Mouse (Mus musculus) cerebral cortex, adult 2 months (tissue): ENCODE measurements around the gene Snx30.

Source experiments
- WGBS: fragments of 180-500 bp; shearing (Covaris S2); methylation state at CpG from one replicate; pipeline ENCODE4 v1.1.7; 2018; 5-methylcytosine and 5-hydroxymethylcytosine counted together

Gene Snx30

DNA sequence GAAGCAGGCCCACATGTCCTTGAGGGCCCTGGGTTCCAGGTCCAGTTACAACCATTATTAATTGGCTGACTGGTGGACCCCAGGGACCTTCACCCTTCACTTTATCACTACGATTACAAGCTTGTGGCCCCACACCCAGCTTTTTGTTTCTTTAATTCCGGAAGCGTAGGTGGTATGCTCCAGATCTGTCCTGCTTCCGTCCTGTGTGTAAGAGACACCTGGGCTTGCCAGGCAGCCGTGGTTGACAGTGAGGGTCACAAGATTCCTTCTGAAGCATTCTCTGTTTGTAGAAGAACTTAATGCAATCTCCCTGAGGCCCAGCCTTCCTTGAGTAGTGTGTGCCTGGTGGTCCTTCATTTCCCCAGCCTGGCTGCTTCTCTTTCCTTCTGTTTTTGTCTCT is 19.2 kb downstream of the Snx30 start:
- WGBS: 84% methylated on average over 5 of the region's 5 CpGs

DNA sequence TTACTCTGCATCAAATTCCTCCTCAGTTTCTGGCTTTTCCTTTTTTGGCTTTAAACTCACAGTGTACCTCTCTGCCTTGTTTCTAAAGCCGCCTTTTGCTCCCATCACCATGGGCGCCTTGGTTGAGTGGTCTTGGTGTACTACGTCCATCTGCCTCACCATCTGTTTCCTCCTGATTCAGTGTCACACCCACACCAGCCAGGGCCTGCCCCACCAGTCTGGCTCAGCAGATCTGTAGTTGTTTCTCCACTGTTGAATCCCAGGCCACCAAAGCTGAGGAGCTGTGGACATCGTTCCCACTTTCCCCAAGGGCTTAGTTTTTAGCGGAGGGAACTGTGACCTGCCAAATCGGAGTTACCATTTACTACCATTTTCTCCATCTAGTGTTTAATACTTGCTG is 20.0 kb downstream of the Snx30 start:
- 48% methylated on average over 6 of the region's 6 CpGs for WGBS

DNA sequence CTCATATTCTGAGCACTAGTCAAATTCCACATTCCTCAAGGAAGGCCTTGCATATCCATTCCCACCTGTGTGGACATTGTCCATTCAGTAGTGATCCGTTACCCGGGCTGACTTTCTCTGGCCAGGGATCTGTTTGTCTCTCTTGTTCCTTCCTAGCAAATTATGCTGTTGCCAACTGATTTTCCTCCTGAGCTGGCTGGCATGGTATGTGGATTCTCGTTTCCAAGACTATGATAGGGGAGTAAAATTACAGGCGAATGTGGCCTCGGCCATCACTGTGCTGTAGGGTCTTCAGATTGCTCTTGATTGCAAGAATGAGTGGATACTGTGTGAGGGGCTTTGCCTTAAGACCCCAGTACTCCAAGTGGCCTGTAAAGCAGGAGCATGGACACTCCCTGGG is 20.7 kb downstream of the Snx30 start:
- WGBS: 49% methylated on average over 5 of the region's 5 CpGs

DNA sequence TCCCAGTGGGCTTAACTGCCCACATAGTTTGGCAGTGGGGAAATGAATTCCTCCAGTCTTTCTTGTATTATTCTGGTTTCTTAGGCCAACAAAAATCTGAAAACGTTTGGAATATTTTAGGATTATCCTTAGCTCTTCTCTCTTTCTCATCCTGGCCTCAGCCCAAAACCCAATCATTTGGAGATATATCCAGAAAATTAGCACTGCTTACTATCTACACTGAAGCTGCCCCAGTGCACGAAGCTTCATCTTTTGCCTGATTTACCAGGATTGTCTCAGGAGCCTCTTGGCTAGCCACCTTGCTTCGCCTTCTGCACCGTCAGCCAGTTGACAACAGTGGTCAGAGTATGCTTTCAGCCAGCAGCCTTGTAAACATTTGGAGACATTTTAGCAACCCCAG is 23.4 kb downstream of the Snx30 start:
- WGBS: 25% methylated on average over 4 of the region's 4 CpGs

DNA sequence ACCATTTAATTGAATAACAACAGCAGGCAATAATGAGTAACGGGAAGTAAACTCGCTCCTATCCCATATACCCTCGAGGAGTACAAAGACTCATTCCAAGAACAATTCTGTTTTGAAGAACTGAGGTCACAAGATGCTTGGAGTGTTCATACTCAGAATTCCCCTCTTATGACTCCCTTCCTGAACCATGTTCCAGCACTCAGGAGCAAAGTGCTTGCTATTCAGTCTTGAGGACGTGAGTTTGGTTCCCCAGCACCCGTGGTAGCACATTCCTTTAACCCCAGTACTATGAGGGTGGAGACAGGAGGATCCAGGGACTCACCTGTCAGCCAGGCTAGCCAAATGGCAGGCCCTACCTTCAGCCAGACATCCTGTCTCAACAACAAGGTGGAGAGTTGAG is 25.4 kb downstream of the Snx30 start:
- 85% methylated on average over 5 of the region's 5 CpGs for WGBS

DNA sequence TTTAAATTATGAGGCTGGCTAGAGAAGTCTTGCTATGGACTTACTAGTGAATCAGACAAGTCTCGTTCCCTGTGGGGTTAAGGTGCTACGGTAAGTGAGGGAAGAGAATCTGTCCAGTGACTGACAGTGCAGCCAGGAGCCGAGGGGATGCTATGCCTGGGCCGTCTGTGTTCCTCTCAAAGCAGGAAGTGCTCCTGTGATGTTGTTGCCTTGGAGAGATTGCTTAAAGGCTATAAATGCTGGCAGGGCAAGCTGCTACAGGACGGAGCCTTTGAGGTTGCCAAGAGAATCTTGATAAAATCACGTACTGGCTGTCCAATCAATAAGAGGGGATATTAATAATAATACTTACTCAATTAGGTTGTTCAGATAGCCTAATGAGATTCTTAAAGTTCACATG is 27.2 kb downstream of the Snx30 start:
- WGBS: 51% methylated on average over 6 of the region's 6 CpGs

DNA sequence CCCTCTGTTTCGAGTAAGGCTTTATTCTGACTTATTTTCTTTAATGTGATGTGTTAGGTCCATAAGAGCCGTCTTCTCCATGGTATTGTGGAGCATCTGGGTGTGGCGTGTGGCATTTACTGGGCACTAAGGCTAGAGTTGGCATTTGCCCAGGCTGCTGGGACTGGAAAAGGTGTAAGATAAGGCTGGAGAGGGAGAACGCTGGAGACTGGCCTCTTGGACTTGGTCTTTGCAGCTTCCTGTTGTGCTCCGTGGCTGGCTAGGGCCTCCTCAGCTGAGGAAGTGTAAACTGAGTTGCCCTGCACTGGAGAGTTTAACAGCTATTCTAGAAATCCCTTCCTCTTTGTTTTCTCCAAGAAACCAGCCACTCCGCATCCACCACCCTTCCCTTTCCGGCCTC is 32.0 kb downstream of the Snx30 start:
- 77% methylated on average over 7 of the region's 7 CpGs for WGBS

DNA sequence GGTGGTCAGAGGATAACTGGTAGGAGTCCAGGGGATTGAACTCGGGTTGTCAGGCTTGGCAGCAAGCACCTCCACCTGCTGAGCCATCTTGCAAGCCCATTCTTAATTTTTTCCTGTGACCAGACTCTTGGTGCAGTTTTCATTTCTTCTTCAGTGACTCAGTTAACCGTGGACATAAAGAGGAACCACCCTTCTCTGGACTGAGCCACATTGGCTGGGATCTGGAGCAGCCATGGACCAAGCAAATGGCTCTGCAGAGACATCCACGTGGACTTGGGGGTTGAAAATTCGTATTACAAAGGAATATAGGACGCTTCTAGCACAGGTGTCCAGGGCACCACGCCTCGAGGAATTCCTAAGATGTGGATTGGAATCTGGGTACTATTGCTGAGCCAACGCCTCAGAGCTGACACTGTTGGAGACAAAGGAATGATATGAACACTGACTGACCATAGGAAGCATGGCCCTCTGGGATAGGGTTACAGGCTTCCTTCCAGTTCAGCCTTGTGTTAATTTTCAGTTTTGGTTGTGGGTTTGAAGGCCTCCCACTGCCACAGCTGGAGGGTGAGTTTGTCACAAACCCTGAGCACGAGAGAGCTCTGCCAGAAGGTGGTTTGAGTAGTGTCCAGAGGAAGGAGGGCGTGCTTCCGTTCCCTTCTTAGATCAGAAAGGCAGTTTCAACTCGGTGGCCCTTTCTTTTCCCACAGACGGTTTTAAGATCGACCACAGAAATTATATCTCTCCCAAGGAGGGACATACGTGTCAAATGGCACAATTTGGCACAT is 39.0 kb downstream of the Snx30 start:
- 79% methylated on average over 15 of the region's 15 CpGs for WGBS

DNA sequence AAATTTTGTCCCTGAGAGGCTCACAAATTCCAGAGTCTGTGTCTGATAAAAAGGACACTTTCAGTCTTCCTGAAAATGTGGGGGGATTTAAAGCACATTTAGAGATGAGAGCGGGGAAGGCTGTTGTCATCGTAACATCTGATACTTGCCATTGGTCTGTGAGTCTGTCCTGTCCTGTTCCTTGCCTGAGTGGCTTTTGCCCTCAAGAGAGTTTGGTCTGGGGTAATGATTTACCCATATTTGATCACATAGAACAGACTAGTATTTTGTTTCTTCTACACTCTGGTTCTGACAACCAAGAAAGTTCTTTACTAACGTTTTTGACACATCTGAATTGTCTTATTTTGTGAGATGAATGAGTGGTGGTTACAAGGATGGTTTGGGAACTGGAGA is 39.6 kb downstream of the Snx30 start:
- WGBS: 88% methylated on average over 3 of the region's 3 CpGs

DNA sequence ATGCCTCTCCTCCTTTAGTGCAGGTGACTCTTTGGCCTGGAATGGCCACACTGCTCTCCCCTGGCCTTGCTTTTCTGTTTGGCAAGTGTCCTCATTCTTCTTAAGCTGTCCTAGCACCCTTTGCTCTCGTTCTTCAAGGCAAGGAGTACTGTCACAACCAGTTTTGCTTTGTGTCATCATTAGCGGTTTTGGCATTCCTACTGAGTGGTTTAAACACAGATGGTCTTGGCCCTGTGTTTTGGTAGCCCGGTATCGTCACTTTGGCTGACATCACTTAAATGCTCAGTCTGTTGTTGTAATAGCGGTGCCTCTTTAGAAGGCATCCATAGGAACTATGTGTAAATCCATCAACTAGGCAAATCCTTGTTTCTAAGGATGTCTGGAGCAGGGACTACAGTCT is 41.8 kb downstream of the Snx30 start:
- 67% methylated on average over 5 of the region's 5 CpGs for WGBS

DNA sequence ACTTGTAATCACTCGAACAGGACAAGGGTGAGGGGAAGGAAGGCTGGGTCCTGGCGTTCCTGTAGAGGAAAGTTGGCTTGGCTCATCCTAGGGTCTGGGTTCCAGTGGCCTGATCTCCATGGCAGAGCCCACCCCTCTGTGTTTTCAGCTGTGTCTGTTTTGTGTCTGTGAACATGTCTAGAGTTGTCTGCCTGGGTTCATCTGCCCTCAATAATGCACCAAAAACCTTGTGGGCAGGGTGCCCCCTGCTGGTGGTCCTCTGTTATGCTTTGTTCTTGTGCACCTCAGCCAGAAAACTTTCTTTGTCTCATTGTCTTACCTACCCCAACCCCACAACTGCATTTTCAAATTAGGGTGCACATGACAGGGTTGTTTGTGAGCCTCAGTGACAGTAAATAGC is 44.5 kb downstream of the Snx30 start:
- 73% methylated on average over 2 of the region's 2 CpGs for WGBS

DNA sequence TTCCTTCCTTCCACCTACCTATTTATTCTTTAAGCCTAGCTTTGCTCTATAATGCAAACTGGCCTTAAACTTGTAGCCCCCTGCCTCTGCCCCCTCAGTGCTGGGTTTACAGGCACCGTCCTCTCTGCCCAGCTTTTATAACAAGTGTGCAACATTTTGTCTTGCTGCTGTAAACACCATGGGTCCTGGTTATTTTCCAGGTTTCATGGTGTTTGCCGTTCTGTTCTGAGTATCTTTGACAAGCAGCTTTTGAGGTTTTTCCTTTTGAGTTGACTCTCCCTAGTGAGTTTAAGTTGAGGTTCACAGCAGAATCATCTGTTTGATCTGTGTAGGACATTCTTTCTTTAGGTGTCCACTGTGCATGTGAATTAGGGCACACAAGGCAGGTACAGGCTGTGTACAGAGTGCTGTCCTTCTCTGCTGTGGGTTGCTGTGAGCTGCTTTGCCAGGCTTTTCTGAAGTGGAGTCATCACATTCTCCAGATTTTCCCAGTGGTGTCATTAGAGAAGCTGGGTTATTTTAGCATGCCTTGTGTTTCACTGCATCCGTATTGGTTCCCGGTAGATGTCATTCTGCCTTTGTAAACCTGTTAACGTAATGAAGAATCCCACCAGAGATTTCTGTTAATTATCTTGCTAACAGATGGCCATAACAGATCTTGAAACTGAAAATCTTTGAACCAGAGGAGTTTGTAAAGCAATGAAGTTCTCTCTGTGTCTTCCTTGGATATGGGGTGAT is 45.4 kb downstream of the Snx30 start:
- WGBS: 53% methylated on average over 5 of the region's 5 CpGs

DNA sequence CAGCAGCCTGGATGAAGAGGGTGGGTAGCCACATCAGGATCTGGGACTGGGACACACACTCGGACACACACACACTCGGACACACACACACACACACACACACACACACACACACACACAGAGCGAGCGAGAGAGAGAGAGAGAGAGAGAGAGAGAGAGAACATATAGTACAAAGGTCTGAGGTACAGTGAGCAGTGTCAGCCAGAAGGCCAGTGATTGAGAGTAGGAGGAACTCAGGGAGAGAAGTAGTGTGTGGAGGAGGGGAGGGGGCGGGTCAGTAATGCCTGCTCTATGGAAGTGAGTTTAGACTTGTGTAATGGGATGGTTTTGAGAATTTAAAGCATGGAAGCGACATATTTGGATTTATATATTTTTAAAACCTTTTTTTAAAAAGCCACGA is 47.5 kb downstream of the Snx30 start:
- 87% methylated on average over 7 of the region's 7 CpGs for WGBS

DNA sequence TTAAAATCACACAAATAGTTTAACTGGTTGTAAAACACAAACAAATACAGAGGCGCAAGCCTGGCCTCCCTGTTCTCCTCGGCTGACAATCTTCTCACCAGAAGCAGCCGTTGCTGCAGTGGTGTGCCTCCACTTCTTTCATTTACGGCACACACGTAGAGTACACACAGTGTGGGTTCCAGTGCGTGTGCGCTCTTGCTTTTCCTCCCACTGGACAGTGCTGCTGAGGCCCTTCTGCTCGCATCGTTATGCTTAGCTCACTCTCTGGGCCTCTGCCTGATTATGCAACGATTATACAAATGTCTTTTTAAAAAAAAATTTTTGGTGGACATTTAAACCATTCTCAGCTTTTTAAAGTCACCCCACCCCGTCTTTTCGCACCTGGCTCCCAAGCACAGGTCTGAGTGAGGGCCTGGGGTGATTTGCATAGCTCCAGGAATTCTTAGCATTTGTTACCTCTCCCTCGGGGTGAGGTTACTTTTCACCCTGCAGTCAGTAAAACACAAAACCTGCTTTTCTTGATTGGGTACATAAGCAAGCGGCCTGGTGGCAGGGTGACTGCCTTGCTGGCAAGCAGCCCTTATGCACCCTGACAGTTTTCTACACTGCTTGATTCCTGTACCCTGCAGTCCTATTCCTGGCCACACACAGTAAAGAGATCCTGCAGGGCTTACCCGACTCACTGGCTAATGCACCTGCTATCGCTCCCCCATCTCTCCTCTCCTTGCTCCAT is 54.2 kb downstream of the Snx30 start:
- WGBS: 59% methylated on average over 16 of the region's 16 CpGs

DNA sequence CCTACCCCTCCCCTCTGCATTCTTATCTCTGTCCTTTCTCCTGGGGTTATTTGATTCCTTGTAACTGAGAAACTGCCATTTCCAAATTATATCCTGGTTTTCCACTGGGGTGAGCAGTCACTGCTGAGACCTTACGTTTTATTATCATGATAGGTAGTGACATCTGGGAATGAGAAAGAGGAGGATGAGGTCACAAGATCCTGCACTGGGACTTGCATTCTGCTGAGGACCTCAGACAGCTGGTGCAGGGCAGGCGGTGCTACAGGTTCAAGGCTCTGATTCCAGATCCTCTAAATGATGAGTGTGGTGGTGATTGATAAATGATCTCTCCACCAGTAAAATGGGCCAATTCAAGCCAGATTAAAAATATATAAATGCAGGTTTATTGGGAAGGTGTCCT is 54.8 kb downstream of the Snx30 start:
- 85% methylated on average over 2 of the region's 2 CpGs for WGBS

DNA sequence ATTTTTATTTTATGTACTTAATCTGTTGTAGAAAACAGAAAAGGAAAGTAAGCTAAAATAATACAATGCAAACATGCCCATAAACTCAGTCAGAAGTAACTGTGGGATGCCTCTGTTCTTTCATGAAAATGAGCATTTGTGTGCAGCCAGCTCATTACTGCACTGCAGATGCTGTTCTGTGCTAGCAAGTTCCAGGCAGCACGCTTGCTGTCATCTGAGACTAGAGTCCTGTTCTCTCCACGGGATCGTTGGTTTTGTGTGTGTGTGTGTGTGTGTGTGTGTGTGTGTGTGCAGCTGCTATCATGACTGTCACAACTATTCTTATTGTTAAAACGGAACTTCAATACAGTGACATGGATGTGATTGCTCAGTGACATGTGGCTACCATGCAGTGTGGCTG is 56.2 kb downstream of the Snx30 start:
- WGBS: 30% methylated on average over 4 of the region's 4 CpGs

DNA sequence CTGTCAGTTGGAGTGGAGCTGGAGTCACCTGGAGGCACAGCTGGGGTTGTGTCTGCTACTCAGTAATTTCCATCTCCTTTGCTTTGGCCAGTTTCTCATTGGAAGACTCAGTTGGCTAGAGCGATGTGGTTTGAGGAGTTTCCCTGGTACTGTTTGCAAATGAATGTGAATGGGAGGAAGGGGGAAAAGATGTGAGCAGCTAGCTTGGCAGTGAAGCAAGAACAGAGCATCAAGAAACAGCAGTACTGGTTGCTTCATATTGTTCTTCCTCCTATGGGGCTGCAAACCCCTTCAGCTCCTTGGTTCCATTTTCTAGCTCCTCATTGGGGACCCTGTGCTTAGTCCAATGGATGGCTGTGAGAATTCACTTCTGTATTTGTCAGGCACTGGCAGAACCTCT is 56.7 kb downstream of the Snx30 start:
- 52% methylated on average over 1 of the region's 1 CpGs for WGBS

DNA sequence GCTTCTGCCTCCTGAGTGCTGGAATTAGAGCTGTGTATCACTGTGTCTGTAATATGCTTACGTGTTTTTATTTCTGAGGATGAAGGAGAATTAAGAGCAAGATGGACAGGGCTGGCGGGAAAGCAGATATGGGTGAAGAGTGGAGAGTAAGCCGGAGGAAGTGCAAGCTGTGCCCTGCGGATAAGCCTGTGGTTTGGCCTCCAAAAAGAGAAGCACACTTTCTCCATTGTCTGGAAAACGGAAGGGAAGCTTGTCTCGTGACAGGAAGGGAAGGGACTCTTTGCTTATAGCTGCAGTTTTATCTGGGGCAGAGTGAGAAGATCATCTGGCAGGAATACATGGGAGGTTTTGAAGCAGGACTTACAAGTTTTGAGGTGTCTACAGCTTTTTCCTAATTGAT is 58.2 kb downstream of the Snx30 start:
- 67% methylated on average over 6 of the region's 6 CpGs for WGBS

DNA sequence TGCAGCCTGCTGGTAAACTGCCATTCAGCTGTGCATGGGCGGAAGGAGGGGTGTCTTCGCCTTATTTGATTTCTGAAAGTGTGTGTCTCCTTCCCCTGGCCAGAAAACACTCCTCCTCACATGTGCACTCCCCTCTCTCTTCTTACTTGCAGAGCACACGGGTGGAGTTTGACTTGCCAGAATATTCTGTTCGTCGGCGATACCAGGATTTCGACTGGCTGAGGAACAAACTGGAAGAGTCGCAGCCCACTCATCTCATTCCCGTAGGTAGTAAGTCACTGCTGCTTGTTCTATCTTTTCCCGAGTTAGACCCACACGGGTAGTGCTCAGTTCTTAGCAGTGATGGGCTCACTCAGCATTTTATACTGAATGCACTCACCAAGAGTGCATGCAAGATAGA is 62.4 kb downstream of the Snx30 start:
- 42% methylated on average over 11 of the region's 11 CpGs for WGBS

DNA sequence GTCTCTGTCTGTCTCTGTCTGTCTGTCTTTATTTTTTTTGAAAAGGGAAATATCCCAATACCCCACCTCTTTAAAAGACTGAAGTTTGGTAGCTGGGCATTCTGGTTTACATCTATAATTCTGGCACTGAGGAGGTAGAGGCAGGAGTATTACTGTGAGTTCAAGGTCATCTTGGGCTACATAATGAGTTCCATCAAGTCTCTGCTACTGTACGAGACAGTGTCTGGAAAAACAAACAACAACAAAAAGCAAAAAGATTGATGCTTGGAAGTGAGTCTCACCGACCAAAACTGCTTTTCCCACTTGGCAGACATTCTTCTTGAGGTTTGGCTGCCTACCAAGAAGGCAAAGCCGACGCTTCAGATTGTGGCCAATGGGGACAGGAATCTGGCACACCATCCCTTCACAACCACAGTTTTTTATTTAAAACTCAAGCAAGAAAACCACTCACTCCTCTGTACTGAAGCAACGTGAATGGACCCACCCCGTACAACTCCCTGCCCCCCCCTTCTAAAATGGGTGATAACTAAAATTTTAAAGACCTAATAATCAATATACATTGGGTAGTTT is 63.9 kb downstream of the Snx30 start:
- WGBS: 15% methylated on average over 6 of the region's 6 CpGs

DNA sequence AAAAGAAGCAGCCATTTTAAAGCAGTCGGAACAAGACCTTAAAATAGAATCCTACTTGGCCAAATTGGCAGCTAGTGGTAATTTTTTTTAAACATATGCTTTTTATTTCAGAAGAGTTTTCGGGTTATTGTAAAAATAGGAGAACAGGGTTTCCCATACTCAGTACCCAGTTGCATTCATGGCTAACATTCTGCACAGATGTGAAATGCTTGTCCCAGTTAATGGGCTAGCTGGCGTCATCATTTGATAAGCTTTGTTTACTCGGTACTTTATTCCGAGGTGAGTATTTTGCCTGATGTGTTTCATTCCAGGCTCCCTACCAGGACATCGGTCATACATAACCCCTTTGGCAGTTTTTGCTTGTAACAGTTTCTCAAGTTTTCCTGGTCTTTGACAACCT is 64.8 kb downstream of the Snx30 start:
- 27% methylated on average over 6 of the region's 6 CpGs for WGBS

DNA sequence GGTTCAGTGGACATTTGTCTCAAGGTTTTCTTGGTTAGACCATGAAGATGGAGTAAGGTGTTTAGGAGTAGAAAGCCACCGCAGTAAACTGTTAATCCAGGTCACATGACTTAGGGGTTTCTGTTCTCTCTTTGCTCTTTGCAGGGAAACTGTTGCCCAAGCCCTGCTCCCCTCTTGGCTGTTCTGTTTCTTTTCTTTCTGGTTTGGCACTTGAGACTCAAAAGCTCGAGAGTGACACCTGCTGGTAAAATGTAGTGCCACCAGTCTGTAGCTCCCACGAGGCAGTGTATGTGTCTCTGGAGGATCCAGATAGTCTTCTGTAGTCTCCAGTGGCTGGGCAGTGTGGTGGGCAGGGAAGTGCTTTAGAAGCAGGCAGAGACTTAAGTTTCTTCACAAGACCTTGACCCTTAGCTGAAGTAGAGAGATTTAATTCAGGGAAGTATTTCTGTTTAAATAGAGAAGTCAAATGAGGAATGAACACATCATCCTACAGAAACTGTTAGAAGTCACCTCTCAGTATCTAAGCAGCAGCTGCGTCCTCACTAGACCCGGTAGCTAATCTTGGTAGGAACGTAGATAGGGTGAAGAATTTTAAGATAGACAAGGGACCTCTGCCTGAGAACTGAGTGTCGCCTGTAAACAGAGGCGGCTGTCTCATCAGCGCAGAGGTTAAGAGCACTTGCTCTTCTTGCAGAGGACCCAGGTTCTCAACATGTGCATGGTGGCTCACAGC is 65.4 kb downstream of the Snx30 start:
- WGBS: 44% methylated on average over 9 of the region's 9 CpGs
